8 mouse cellular contexts compared by ENCODE assay signal in genomic region chr1:58423371-58424248, GRCm38 (mm10). TPM values are rescaled to one million over a fixed set of nuclear protein-coding genes. Genes with fewer than 3 reads are reported as not detected.
DNase-seq lines count a peak whose midpoint lies in the region; ATAC-seq and TF ChIP-seq lines count a peak whose summit lies in the region.

Gene Clk1, minus strand, starts transcription at chr1:58424066.

- peak; percentile 92 for DNase-seq in c-Kit-positive CD71-positive TER-119-positive erythroid progenitor cells, embryonic 14.5 days (ENCODE audit: low spot score)
- peak; percentile 94 for DNase-seq in heart, postnatal 0 days (ENCODE audit: low spot score)
- peak; percentile 84 for DNase-seq in large intestine, adult 2 months (ENCODE audit: low read depth, low spot score)
- peak; percentile 97 for DNase-seq in liver, postnatal 0 days
- peak; percentile 99 for DNase-seq in testis, postnatal 10 days (ENCODE audit: low spot score)

- no peak; the same call in 1 of the 2 replicates for TF ChIP-seq EP300 in heart, postnatal 0 days (IDR thresholded peaks at IDR 0.05; ENCODE audit: low read depth)
- TF ChIP-seq EP300 in liver, postnatal 0 days (IDR thresholded peaks at IDR 0.05; ENCODE audit: low read depth) = no peak

- peak within 1 kb of the TSS; percentile 99 for H3K27ac ChIP-seq in forebrain, embryonic 12.5 days
- H3K27ac ChIP-seq in heart, postnatal 0 days (ENCODE audit: low read depth) = peak within 1 kb of the TSS; percentile 100
- peak within 1 kb of the TSS; percentile 100 for H3K27ac ChIP-seq in liver, postnatal 0 days (ENCODE audit: low read depth)
- peak within 1 kb of the TSS; percentile 100 for H3K27ac ChIP-seq in neural tube, embryonic 14.5 days (ENCODE audit: low read depth, low read length)

- H3K36me3 ChIP-seq in E14TG2a.4 (ENCODE audit: insufficient read depth, low read length) = peaks cover 41% of the 10 kb centered on the region
- peaks cover 24% of the 10 kb centered on the region for H3K36me3 ChIP-seq in forebrain, embryonic 12.5 days (replicated peaks)
- H3K36me3 ChIP-seq in heart, postnatal 0 days (replicated peaks; ENCODE audit: control insufficient read depth, insufficient read depth, low read length) = peaks cover 26% of the 10 kb centered on the region
- H3K36me3 ChIP-seq in liver, postnatal 0 days (replicated peaks; ENCODE audit: insufficient read depth, low read length) = peaks cover 27% of the 10 kb centered on the region
- H3K36me3 ChIP-seq in neural tube, embryonic 14.5 days (ENCODE audit: control insufficient read depth, insufficient read depth, low read length) = peaks cover 20% of the 10 kb centered on the region; the same call in 1 of the 2 replicates

- no peaks in the 10 kb centered on the region for H3K27me3 ChIP-seq in E14TG2a.4 (ENCODE audit: insufficient read depth, low read length)
- no peaks in the 10 kb centered on the region for H3K27me3 ChIP-seq in forebrain, embryonic 12.5 days
- H3K27me3 ChIP-seq in heart, postnatal 0 days (ENCODE audit: control insufficient read depth, insufficient read depth, low read length) = no peaks in the 10 kb centered on the region
- H3K27me3 ChIP-seq in liver, postnatal 0 days (ENCODE audit: insufficient read depth, low read length) = no peaks in the 10 kb centered on the region
- peaks cover 3% of the 10 kb centered on the region; the same call in 1 of the 2 replicates for H3K27me3 ChIP-seq in neural tube, embryonic 14.5 days (ENCODE audit: control insufficient read depth, insufficient read depth, low read length)

- ATAC-seq in forebrain, embryonic 12.5 days (ENCODE audit: low FRiP score) = peak; percentile 97
- peak; percentile 96 for ATAC-seq in heart, postnatal 0 days (ENCODE audit: insufficient read depth, low read depth)
- ATAC-seq in liver, postnatal 0 days = peak; percentile 88
- peak; percentile 95 for ATAC-seq in neural tube, embryonic 14.5 days (ENCODE audit: low read depth)

- under 1% methylated on average over 79 of the region's 79 CpGs for WGBS in forebrain, embryonic 12.5 days
- under 1% methylated on average over 79 of the region's 79 CpGs for WGBS in heart, postnatal 0 days
- under 1% methylated on average over 79 of the region's 79 CpGs for WGBS in large intestine, adult 2 months
- WGBS in liver, postnatal 0 days (ENCODE audit: insufficient replicate concordance) = 1% methylated on average over 79 of the region's 79 CpGs
- under 1% methylated on average over 79 of the region's 79 CpGs for WGBS in neural tube, embryonic 14.5 days

- peak within 1 kb of the TSS; percentile 99 for H3K9ac ChIP-seq in forebrain, embryonic 12.5 days
- H3K9ac ChIP-seq in heart, postnatal 0 days (replicated peaks; ENCODE audit: low read depth, low read length) = peak within 1 kb of the TSS; percentile 100
- peak within 1 kb of the TSS; percentile 100 for H3K9ac ChIP-seq in liver, postnatal 0 days (replicated peaks)
- peak within 1 kb of the TSS; percentile 100 for H3K9ac ChIP-seq in neural tube, embryonic 14.5 days (replicated peaks; ENCODE audit: low read depth, low read length)

- peak within 1 kb of the TSS; percentile 69 for H3K4me2 ChIP-seq in forebrain, embryonic 12.5 days
- peak within 1 kb of the TSS; percentile 82 for H3K4me2 ChIP-seq in heart, postnatal 0 days (ENCODE audit: low read depth, low read length)
- H3K4me2 ChIP-seq in liver, postnatal 0 days (ENCODE audit: low read depth, low read length) = peak within 1 kb of the TSS; percentile 80
- peak within 1 kb of the TSS; percentile 80 for H3K4me2 ChIP-seq in neural tube, embryonic 14.5 days (ENCODE audit: low read depth, low read length)

- H3K4me1 ChIP-seq in E14TG2a.4 (replicated peaks; ENCODE audit: low read depth, low read length) = peaks cover 57% of the 10 kb centered on the region
- H3K4me1 ChIP-seq in forebrain, embryonic 12.5 days = peaks cover 18% of the 10 kb centered on the region
- peaks cover 10% of the 10 kb centered on the region for H3K4me1 ChIP-seq in heart, postnatal 0 days (ENCODE audit: control insufficient read depth, insufficient read depth)
- peaks cover 8% of the 10 kb centered on the region for H3K4me1 ChIP-seq in liver, postnatal 0 days (ENCODE audit: insufficient read depth)
- H3K4me1 ChIP-seq in neural tube, embryonic 14.5 days (ENCODE audit: control insufficient read depth, insufficient read depth, low read length) = peaks cover 16% of the 10 kb centered on the region

- no peak for TF ChIP-seq CTCF in E14TG2a.4 (conservative IDR thresholded peaks at IDR 0.05; ENCODE audit: low read length)
- TF ChIP-seq CTCF in heart, postnatal 0 days (IDR thresholded peaks at IDR 0.05; ENCODE audit: low read depth) = no peak
- no peak; the same call in 1 of the 2 replicates for TF ChIP-seq CTCF in liver, postnatal 0 days (IDR thresholded peaks at IDR 0.05; ENCODE audit: low read depth)

- H3K9me3 ChIP-seq in E14TG2a.4 (ENCODE audit: low read length) = no peaks in the 10 kb centered on the region
- no peaks in the 10 kb centered on the region for H3K9me3 ChIP-seq in forebrain, embryonic 12.5 days
- H3K9me3 ChIP-seq in heart, postnatal 0 days (replicated peaks; ENCODE audit: control insufficient read depth, low read length) = no peaks in the 10 kb centered on the region
- no peaks in the 10 kb centered on the region for H3K9me3 ChIP-seq in liver, postnatal 0 days (ENCODE audit: low read length)
- H3K9me3 ChIP-seq in neural tube, embryonic 14.5 days (ENCODE audit: control insufficient read depth, low read length) = no peaks in the 10 kb centered on the region

- peak within 1 kb of the TSS; percentile 99 for H3K4me3 ChIP-seq in E14TG2a.4 (replicated peaks; ENCODE audit: low read length)
- H3K4me3 ChIP-seq in forebrain, embryonic 12.5 days (replicated peaks) = peak within 1 kb of the TSS; percentile 100
- peak within 1 kb of the TSS; percentile 99 for H3K4me3 ChIP-seq in heart, postnatal 0 days (ENCODE audit: low read depth, low read length)
- H3K4me3 ChIP-seq in liver, postnatal 0 days (ENCODE audit: low read depth, low read length) = peak within 1 kb of the TSS; percentile 93
- H3K4me3 ChIP-seq in neural tube, embryonic 14.5 days (ENCODE audit: low read depth, low read length) = peak within 1 kb of the TSS; percentile 100

RNA-seq across cellular contexts. Expression of gene Clk1, which starts in this region (rescaled TPM):
- 149 and 159 TPM in 2 replicates for polyA plus RNA-seq in forebrain, embryonic 12.5 days (2016; fragmentation: Nextera tagmentation; extraction: Ambion mirVana)
- total RNA-seq in heart, postnatal 0 days (2014; rRNA removed; ENCODE audit: low replicate concordance) = 59.3 and 100 TPM in 2 replicates
- polyA plus RNA-seq in heart, postnatal 0 days (2015; fragmentation: Nextera tagmentation; extraction: Ambion mirVana) = 105 and 108 TPM in 2 replicates
- 35.9 and 54.7 TPM in 2 replicates for polyA plus RNA-seq in large intestine, adult 2 months (2012; rRNA removed)
- polyA plus RNA-seq in liver, postnatal 0 days (2015; fragmentation: Nextera tagmentation; extraction: Ambion mirVana) = 67.3 and 76.6 TPM in 2 replicates
- polyA plus RNA-seq in neural tube, embryonic 14.5 days (2014; fragmentation: Nextera tagmentation; extraction: Ambion mirVana) = 176 and 180 TPM in 2 replicates

Comparison
In these comparisons a context has a peak if more than half of its experiments do, and no peak if none do; other contexts are left out.
1. Peak in every context shown above with its lines: DNase-seq, ATAC-seq, H3K4me3 ChIP-seq and H3K27ac ChIP-seq.